Mouse (Mus musculus) lung, postnatal 25 days (tissue): ENCODE results near the gene LTO1.

Source experiments
- DNase-seq: peaks from one replicate; pipeline ENCODE4 v3.0.0; 2022; ENCODE audit warnings: low spot score

Gene LTO1

DNA sequence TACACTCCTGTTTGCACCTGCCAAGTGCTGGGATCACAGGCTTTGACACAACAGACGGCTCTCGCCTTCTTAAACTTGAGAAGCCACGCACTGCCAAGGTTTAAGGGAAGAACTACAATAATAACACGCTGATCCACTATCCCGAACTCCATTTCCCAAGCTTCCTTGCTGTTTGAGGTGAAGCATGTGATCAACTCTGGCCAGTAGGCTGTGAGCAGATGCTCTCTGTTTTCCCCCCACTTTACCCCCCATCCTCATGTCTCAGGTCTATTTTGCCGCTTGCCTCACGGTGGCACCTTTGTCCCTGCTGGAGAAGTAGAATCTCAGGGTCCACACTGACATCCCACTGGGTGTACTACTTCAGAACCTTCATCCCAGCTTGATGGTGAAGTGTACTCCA, 6.2 kb upstream of the LTO1 start:
- DNase-seq, result no peak

- no peak for DNase-seq
These were observed 3.8 kb upstream of the LTO1 start for GRCm38 (mm10) chr7:144911121-144911520.

DNA sequence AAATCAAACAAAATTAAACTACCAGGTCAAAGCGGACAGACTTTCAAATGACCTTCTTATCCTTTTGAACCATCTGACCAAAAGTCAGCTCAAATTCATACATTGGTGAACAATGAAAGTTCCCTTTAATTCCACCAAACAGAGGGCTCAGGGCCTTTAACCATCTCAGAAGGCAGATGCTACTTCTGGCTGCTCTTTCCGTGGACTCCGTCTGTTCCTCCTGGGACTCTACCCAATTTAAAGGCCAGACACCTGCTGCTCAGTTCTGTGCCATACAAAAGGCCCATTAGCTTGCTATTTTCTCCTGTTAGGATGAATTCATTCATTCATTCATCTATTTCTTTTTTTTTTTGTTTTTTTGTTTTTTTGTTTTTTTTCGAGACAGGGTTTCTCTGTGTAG, 2.0 kb upstream of the LTO1 start:
- DNase-seq, result no peak

DNA sequence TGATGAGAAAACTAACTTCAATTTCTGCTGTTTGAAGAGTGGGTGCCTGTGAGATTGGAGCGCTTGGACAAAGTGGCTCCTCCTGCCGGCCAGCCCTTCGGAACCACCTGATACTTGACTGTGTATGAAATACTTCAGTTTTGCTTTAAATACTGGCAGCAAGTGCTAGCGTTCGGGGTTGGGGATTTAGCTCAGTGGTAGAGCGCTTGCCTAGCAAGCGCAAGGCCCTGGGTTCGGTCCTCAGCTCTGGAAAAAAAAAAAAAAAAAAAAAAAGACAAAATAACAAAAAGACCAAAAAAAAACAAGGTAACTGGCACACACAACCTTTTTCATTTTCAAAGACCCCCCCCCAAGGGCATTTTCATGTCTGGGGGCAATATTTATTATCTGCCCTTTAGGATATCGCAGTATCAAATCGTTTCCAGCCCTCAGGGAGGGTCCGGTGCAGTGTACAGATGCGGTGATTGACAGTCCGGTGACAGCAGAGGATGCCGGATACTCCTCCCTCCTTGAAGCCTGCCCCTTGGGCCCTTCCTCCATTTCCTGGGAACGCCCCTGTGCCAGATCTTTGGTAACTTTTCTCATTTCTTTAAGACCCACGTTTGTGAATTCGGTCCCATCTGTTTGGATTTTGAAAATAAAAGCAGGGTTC, 478 bp upstream of the LTO1 start:
- no peak for DNase-seq

DNA sequence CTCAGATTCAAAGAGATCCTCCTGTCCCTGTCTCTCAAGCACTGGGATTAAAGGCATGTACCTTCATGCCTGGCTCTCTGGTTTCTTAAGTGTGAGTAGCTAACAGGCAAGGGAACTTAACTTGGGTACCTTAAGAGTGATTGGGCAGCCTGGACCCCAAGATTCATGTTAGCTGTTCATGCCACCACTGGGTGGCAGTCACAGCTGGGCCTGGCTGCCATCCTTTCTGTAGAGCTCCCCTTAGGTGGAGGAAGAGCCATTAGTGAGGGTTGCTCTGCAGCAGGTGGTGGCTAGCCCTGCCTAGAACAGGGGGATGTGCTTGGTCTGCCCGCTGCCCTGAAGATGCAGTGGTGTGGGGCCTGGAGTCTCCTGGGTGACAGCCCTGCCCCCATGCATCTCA, 3.9 kb downstream of the LTO1 start:
- DNase-seq, result no peak

DNA sequence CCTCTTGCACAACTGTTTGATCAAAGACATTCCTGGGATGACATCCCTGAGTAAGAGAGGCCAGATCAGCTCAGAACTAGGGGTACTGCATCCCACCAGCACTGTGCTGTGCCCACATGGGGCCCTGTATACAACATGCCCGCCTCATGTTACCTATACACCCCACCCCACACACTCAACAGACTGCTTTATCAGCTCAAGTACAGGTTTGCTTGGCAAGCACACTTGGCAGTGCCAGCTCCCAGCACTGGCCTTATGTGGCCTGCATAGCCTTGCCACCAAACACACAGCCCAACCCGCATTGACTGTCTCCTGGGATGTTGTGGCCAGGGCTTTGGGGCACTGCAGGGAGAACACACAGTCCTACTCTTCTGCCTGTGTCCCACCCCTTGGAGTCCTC, 12.7 kb downstream of the LTO1 start:
- no peak for DNase-seq

DNA sequence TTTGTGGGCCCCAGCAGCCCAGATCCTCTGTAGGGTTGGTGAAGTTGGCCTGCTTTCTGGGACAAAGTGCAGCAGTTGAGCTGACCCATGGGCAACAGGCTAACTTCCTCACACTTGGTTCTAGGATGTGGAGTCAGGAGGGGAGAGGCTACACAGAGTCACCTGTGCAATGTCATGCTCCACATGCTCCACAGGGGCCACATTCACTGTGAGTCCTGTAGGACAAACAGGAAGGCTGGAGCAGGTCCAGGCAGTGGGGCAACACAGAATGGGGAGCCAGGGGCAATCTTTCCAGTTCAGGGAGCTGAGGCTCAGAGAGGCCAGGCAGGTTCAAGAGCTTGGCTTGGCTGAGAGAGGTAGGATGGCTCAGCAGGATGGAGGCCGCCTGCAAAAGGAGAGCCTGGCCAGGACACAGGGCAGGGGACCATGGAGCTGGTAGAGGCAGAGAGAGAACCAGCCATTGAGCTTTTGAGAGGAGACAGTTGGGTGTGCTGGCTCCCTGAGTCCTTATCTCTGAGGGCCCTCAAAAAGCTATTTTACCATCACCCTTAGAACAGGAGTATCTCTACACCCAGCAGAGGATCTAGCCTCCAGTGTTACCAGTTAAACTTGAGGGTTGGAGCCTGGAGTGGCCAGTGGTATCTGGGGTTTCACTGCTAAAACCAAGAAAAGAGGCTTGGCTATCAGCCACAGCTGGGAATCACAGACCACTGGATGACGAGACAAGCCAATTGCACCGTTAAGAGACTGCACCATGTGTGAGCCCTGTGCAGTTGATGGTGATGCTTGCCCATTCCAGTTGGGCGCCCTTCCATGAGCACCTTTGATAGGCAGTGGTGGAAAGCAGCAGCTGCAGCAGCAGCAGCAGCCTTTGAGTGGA, 13.3 kb downstream of the LTO1 start:
- no peak for DNase-seq

GRCm38 (mm10) chr7:144928889-144929210, 13.9 kb downstream of the LTO1 start:
- DNase-seq, result no peak

DNA sequence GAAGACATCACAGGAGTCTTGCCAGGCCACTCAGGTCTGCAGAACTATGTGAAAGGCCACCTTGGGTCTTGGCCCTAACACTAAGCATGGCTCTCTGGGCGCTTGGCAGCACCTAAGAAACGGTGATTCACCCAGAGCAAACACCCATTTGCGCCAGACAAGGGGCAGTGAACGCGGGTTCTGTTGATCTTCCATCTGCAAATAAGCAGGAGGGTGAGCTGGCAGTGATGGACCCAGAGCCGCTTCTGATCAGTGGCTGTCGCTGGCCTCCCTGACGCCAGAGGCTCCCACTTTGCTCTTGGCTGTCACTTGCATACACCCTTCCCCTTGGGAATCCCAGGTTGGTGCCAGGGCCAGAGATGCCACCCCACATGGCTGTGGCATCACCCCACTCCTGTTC, 14.6 kb downstream of the LTO1 start:
- no peak for DNase-seq

- no peak for DNase-seq
These were observed 15.0 kb downstream of the LTO1 start for GRCm38 (mm10) chr7:144929931-144930330.

DNA sequence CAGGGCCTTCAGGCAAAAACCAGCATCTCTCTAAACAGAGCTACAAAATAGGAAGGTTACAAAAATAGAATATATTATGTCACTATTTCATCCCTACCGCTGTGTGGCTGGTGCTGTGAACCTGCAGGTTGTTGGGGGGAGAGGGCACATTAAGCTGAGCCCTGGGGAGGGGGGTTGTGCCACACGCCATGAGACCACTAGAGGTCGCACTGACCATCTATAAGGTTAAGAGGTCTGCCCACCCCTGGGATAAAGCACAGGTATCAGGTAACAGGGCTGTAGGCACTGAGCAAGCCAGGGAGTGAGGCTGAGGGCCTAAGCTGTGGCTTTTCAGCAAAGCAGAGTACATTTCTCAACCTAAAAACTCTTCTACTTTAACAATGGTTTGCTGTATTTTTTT, 16.9 kb downstream of the LTO1 start:
- DNase-seq, result no peak

GRCm38 (mm10) chr7:144932389-144932937, 17.6 kb downstream of the LTO1 start:
- no peak for DNase-seq

- DNase-seq, result no peak
These were observed 18.4 kb downstream of the LTO1 start for GRCm38 (mm10) chr7:144933336-144933735.

GRCm38 (mm10) chr7:144933796-144934195, 18.9 kb downstream of the LTO1 start:
- no peak for DNase-seq

- DNase-seq, result no peak
These were observed 20.0 kb downstream of the LTO1 start for GRCm38 (mm10) chr7:144934901-144935300.

- DNase-seq, result no peak
These were observed 20.7 kb downstream of the LTO1 start for GRCm38 (mm10) chr7:144935563-144935962.

DNA sequence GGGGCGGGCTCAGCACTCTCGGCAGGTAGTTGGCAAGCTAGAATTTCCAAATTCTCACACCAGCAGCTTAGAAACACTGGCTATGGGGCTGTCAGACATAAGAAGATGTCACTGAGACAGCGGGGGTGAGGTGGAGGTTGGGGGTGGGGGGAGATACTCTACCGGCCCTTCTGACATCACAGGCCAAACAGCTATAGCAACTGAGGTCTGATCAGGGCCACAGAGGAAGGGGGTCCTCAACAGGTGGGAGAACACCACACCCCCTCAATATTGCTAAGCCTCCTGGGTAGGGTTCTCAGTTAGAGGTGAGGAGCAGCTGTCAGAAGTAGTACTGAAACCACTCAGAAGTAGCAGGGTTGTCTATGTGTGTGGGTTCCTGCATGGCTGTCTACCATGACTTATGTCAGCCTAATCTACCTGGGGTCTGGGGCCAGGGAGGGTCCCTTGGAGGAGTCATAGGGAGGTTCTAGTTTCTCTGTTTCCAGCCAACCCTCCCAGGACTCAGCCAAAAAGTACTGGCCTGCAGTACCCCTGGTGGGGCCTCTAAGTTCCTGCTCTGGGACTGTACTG, 21.5 kb downstream of the LTO1 start:
- DNase-seq, result no peak

DNA sequence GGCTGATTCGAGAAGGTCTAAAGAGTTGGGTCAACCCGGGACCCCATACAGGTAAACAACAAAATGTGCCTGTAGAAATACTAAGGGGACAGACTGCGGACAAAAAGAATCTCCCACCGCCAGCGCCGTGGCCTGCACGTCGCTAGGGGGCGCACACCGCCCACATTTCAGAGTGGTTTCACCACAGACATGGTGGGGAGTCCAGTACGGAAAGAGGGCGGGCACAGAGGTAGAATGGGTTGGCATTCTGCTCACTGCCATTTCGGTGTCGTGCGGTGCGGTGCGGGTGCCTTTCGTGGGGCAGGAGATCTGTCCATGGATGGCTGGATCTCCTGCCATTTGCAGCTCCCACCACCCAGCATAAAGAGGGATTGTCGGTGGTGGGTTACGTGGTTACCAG, 22.6 kb downstream of the LTO1 start:
- peak; percentile 90 for DNase-seq

- DNase-seq, result no peak
These were observed 23.1 kb downstream of the LTO1 start for GRCm38 (mm10) chr7:144937899-144938517.

GRCm38 (mm10) chr7:144938661-144939343, 23.9 kb downstream of the LTO1 start:
- DNase-seq, result no peak

DNA sequence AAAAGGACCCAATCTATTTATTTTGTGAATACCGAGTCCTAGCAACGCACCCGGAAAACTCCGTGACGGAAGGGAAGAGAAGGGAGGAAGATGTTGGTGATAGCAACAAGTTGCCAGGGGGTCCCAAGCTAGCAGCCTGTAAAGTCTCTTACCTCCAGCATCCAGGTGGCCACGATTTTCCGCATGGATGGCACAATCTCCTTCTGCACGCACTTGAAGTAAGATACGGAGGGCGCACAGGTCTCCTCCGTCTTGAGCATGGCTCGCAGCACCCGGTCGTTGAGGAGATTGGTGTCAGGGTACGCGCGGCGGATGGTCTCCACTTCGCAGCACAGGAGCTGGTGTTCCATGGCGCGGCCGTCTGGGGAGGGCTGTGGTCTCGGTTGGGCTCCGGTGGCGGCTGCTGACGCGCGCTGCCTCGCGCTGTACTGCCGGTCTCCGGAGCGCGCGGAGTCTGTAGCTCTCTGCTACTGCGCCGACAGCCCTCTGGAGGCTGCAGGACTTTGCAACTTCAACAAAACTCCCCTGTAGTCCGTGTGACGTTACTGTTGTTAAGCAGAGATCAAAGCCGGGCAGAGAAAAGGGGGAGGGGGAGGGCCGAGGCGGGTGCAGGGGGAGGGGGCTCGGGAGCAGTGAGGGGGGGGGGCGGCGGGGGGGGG, 24.6 kb downstream of the LTO1 start, which contains the start of gene Ccnd1:
Gene Ccnd1 (minus strand): TSS at position 582 of the 659 bp plus-strand sequence.
- DNase-seq, result no peak
